Mouse (Mus musculus): ENCODE results near the gene Lrrc25. TPM values are rescaled to one million over a fixed set of nuclear protein-coding genes. Genes with fewer than 3 reads are reported as not detected.

Gene Lrrc25
- polyA plus RNA-seq, 1 experiment from 2014 or later = 9.8 TPM

DNA sequence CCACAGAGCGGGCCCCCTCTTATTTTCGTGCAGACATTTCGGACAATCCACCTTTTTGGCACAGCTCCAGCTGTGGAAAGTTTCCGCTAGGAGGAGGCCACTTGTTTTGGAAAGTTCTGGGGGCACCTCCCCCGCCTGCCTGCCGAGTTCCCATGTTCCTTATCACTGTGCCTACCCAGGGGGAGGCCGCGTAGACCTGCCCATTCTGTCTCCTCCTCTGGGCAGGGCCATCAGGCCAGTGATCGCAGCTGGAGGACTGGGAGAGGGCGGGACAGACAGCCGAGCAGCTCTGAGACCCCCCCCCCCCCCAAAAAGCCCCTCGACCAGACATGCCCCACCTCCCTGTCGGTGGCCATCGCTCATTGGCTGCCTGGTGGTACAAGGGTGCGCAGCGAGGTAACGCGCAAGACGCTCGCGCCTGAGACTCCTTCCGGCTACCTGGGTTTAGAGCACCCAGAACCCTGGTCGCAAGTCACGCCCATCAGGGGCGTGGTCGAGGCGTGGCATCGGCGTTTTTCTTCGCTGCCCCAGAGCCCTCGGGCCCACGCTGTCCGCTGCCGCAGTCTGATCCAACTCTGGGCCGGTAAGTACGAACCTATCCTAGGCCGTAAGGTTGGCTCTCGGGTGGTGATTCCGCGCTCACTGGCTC lies 21.9 kb upstream of the Lrrc25 start, which contains the start of gene Isyna1:
Gene Isyna1 (plus strand): TSS at position 413 of the 649 bp plus-strand sequence.
- Histone ChIP-seq H3K4me2 (ENCODE audit: low read depth, low read length) (peak within 1 kb of the TSS; percentile 99), H3K9me3 (ENCODE audit: low read length) (no peaks in the 10 kb centered on the region), H3K4me3 (ENCODE audit: low read depth, low read length) (peak within 1 kb of the TSS; percentile 67), H3K4me1 (ENCODE audit: insufficient read depth) (peaks cover 27% of the 10 kb centered on the region), H3K9ac (replicated peaks) (peak within 1 kb of the TSS; percentile 68), H3K27ac (ENCODE audit: low read depth) (peak within 1 kb of the TSS; percentile 65), H3K27me3 (ENCODE audit: insufficient read depth, low read length) (no peaks in the 10 kb centered on the region), H3K36me3 (replicated peaks; ENCODE audit: insufficient read depth, low read length) (peaks cover 34% of the 10 kb centered on the region)
- ATAC-seq = peak; percentile 79
- whole genome bisulfite sequencing (ENCODE audit: insufficient replicate concordance) = 2% methylated on average over 40 of the region's 40 CpGs
- DNase-seq = peak; percentile 92
- TF ChIP-seq EP300 (IDR thresholded peaks at IDR 0.05; ENCODE audit: low read depth) (no peak), CTCF (IDR thresholded peaks at IDR 0.05; ENCODE audit: low read depth) (0 out of 2 replicates have a peak, but pooled peaks have one; percentile 5)

- Histone ChIP-seq H3K27ac (ENCODE audit: low read depth) (peak overlapping the region; percentile 65), H3K4me1 (ENCODE audit: insufficient read depth) (peaks cover 27% of the 10 kb centered on the region), H3K9me3 (ENCODE audit: low read length) (no peaks in the 10 kb centered on the region), H3K36me3 (replicated peaks; ENCODE audit: insufficient read depth, low read length) (peaks cover 28% of the 10 kb centered on the region), H3K9ac (replicated peaks) (peak overlapping the region; percentile 68), H3K27me3 (ENCODE audit: insufficient read depth, low read length) (no peaks in the 10 kb centered on the region), H3K4me3 (ENCODE audit: low read depth, low read length) (peak overlapping the region; percentile 67), H3K4me2 (ENCODE audit: low read depth, low read length) (peak overlapping the region; percentile 99)
- DNase-seq = peak; percentile 57
- ATAC-seq = peak; percentile 33
- 17% methylated on average over 70 of the region's 82 CpGs for WGBS (ENCODE audit: insufficient replicate concordance)
- no peak for TF ChIP-seq CTCF (IDR thresholded peaks at IDR 0.05; ENCODE audit: low read depth)
- no peak for TF ChIP-seq EP300 (IDR thresholded peaks at IDR 0.05; ENCODE audit: low read depth)
These were observed 21.1 kb upstream of the Lrrc25 start for GRCm38 (mm10) chr8:70594621-70595564.

DNA sequence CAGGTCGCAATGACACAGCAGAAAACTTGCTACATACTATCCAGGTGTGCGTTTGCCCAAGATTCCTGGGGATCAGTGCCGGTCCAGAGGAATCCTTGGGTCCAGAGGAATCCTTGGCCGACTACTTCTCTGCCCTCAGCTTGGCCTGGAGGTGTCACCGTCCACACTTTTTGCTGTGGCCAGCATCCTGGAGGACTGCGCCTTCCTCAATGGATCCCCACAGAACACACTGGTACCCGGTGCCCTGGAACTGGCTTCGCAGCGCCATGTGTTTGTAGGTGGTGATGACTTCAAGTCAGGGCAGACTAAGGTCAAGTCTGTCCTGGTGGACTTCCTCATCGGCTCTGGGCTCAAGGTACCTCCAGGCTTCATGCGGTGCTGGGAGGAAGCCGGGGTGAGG lies 20.1 kb upstream of the Lrrc25 start:
- H3K36me3 ChIP-seq (replicated peaks; ENCODE audit: insufficient read depth, low read length) = peaks cover 20% of the 10 kb centered on the region
- no peaks in the 10 kb centered on the region for H3K9me3 ChIP-seq (ENCODE audit: low read length)
- no peak overlapping the region for H3K4me2 ChIP-seq (ENCODE audit: low read depth, low read length)
- no peak overlapping the region for H3K4me3 ChIP-seq (ENCODE audit: low read depth, low read length)
- no peak overlapping the region for H3K27ac ChIP-seq (ENCODE audit: low read depth)
- peaks cover 33% of the 10 kb centered on the region for H3K4me1 ChIP-seq (ENCODE audit: insufficient read depth)
- 93% methylated on average over 12 of the region's 12 CpGs for WGBS (ENCODE audit: insufficient replicate concordance)
- TF ChIP-seq CTCF (IDR thresholded peaks at IDR 0.05; ENCODE audit: low read depth) = no peak
- no peak for TF ChIP-seq EP300 (IDR thresholded peaks at IDR 0.05; ENCODE audit: low read depth)
- ATAC-seq (no peak), DNase-seq (no peak)
- no peaks in the 10 kb centered on the region for H3K27me3 ChIP-seq (ENCODE audit: insufficient read depth, low read length)
- H3K9ac ChIP-seq (replicated peaks) = no peak overlapping the region

GRCm38 (mm10) chr8:70596216-70596615 lies 19.7 kb upstream of the Lrrc25 start:
- no peak overlapping the region for H3K4me2 ChIP-seq (ENCODE audit: low read depth, low read length)
- ATAC-seq = no peak
- H3K36me3 ChIP-seq (replicated peaks; ENCODE audit: insufficient read depth, low read length) = peaks cover 19% of the 10 kb centered on the region

DNA sequence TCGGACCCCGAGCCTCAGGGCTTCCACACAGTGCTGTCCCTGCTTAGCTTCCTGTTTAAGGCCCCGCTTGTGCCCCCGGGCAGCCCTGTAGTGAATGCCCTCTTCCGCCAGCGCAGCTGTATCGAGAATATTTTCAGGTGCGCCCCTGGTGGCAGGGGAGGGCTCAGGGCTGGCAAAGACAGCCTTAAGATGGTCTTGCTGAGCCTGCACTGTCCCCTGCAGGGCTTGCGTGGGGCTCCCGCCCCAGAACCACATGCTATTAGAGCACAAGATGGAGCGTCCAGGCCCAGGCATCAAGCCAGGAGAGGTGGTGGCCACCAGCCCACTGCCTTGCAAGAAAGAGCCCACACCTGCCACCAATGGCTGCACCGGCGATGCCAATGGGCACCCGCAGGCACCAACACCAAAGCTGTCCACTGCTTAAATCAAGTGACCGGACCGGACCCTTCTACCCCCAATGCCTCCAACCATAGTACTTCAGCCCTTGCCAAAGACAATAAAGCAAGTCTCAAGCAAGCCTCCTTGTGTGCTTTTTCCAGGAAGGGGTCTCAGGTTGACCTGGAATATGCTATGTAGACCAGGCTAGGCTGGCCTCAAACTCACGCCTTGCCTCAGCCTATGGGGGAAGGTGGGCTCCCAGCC lies 19.1 kb upstream of the Lrrc25 start:
- peaks cover 42% of the 10 kb centered on the region for H3K4me1 ChIP-seq (ENCODE audit: insufficient read depth)
- no peak for DNase-seq
- ATAC-seq = no peak
- TF ChIP-seq EP300 (IDR thresholded peaks at IDR 0.05; ENCODE audit: low read depth) (no peak), CTCF (IDR thresholded peaks at IDR 0.05; ENCODE audit: low read depth) (peak; percentile 30)
- H3K9ac ChIP-seq (replicated peaks) = no peak overlapping the region
- H3K4me2 ChIP-seq (ENCODE audit: low read depth, low read length) = no peak overlapping the region
- WGBS (ENCODE audit: insufficient replicate concordance) = 81% methylated on average over 17 of the region's 17 CpGs
- H3K9me3 ChIP-seq (ENCODE audit: low read length) = no peaks in the 10 kb centered on the region
- H3K27me3 ChIP-seq (ENCODE audit: insufficient read depth, low read length) = no peaks in the 10 kb centered on the region
- H3K36me3 ChIP-seq (replicated peaks; ENCODE audit: insufficient read depth, low read length) = peaks cover 13% of the 10 kb centered on the region
- no peak overlapping the region for H3K4me3 ChIP-seq (ENCODE audit: low read depth, low read length)
- H3K27ac ChIP-seq (ENCODE audit: low read depth) = no peak overlapping the region

More at GRCm38 (mm10) chr8:70596216-70596615, 19.7 kb upstream of the Lrrc25 start:
- H3K27me3 ChIP-seq (ENCODE audit: insufficient read depth, low read length) = no peaks in the 10 kb centered on the region
- H3K9ac ChIP-seq (replicated peaks) = no peak overlapping the region
- WGBS (ENCODE audit: insufficient replicate concordance) = 90% methylated on average over 18 of the region's 18 CpGs
- DNase-seq = no peak
- TF ChIP-seq CTCF (IDR thresholded peaks at IDR 0.05; ENCODE audit: low read depth) = no peak
- TF ChIP-seq EP300 (IDR thresholded peaks at IDR 0.05; ENCODE audit: low read depth) = no peak
- H3K9me3 ChIP-seq (ENCODE audit: low read length) = no peaks in the 10 kb centered on the region
- H3K27ac ChIP-seq (ENCODE audit: low read depth) = no peak overlapping the region
- no peak overlapping the region for H3K4me3 ChIP-seq (ENCODE audit: low read depth, low read length)
- H3K4me1 ChIP-seq (ENCODE audit: insufficient read depth) = peaks cover 37% of the 10 kb centered on the region
